14 mouse cellular contexts compared by ENCODE assay signal in the genomic region with DNA sequence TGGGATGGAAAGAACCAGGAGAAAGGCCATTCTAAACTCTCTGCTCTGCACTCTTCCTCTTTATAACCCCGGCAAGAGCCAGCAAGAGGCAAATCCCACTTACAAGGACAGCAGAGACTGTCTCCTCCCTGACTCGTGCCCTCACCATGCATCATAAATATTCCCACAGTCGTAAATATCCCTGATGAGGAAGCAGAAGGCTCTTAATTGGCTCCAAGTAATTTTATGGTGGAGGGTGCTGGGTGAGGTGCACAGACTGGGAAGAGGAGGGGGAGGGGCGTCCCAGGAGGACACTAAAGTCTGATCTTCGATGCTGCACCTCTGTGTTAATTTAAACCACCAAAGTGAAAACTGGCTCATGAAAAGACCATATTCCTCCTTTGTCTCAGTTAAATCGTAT.
"Had no signal": no experiment of that assay in that cellular context is flagged by ENCODE, and none has a peak within 500 bp of the region (broad histone marks: within the 10 kb centered on the region; RNA-seq: fewer than 3 reads in every experiment).

No protein-coding gene starts in this region.

- H3K4me1 ChIP-seq: liver, embryonic 12.5 days; midbrain, embryonic 10.5 days; midbrain, embryonic 12.5 days had no signal

- H3K9ac ChIP-seq: liver, embryonic 12.5 days; liver, embryonic 14.5 days; lung, embryonic 14.5 days; midbrain, embryonic 12.5 days had no signal

- H3K27ac ChIP-seq: liver, embryonic 12.5 days; liver, embryonic 14.5 days; midbrain, embryonic 10.5 days; midbrain, embryonic 12.5 days had no signal

- H3K9me3 ChIP-seq: liver, embryonic 12.5 days; midbrain, embryonic 10.5 days; midbrain, embryonic 12.5 days had no signal

- H3K4me3 ChIP-seq: liver, embryonic 12.5 days; midbrain, embryonic 10.5 days; midbrain, embryonic 12.5 days had no signal

- H3K4me2 ChIP-seq: liver, embryonic 12.5 days; lung, embryonic 14.5 days; midbrain, embryonic 12.5 days had no signal

- ATAC-seq: liver, embryonic 12.5 days had no signal

- H3K36me3 ChIP-seq: liver, embryonic 12.5 days; midbrain, embryonic 10.5 days; midbrain, embryonic 12.5 days had no signal

- H3K27me3 ChIP-seq: liver, embryonic 12.5 days; midbrain, embryonic 12.5 days had no signal

- DNase-seq: lung, adult 18-20 months; lung, embryonic 14.5 days; lung, postnatal 10 days; midbrain, embryonic 14.5 days; right cerebral cortex, postnatal 25 days; right cerebral cortex, postnatal 4 days; spleen, adult 18-20 months; thymus, adult 18-20 months; thymus, postnatal 14 days; thymus, postnatal 36 days had no signal
